Mouse (Mus musculus) liver, embryonic 12.5 days (tissue): Measurements from ENCODE around the gene Fam129a. TPM values are rescaled to one million over a fixed set of nuclear protein-coding genes. Genes with fewer than 3 reads are reported as not detected.

ENCODE experiments used
- ATAC-seq: fragments of 200-750 bp; cut with Nextera tagmentation; 2 replicates; pipeline ENCODE4 v1.8.0; 2017; ENCODE audit warnings: moderate number of reproducible peaks, mild to moderate bottlenecking, moderate library complexity
- H3K27ac ChIP-seq: fragments of 300-500 bp; sonication (generic); 2 replicates; pipeline ENCODE4 v1.5.1; 2016; ENCODE audit warnings: mild to moderate bottlenecking
- H3K27me3 ChIP-seq: fragments of 300-500 bp; sonication (generic); replicated peaks from 2 replicates; pipeline ENCODE4 v1.6.1; 2016; ENCODE audit warnings: mild to moderate bottlenecking, moderate library complexity
- H3K36me3 ChIP-seq: fragments of 300-500 bp; sonication (generic); 2 replicates; pipeline ENCODE4 v1.6.1; 2016; ENCODE audit warnings: mild to moderate bottlenecking, moderate library complexity
- H3K4me1 ChIP-seq: fragments of 300-500 bp; sonication (generic); 2 replicates; pipeline ENCODE4 v1.6.1; 2016
- H3K4me2 ChIP-seq: fragments of 300-500 bp; sonication (generic); 2 replicates; pipeline ENCODE4 v1.6.1; 2016; ENCODE audit warnings: mild to moderate bottlenecking, moderate library complexity
- H3K4me3 ChIP-seq: fragments of 300-500 bp; sonication (generic); 2 replicates; pipeline ENCODE4 v1.5.1; 2016; ENCODE audit warnings: mild to moderate bottlenecking, moderate library complexity
- H3K9ac ChIP-seq: fragments of 300-500 bp; sonication (generic); 2 replicates; pipeline ENCODE4 v1.6.1; 2016; ENCODE audit warnings: mild to moderate bottlenecking, moderate library complexity
- H3K9me3 ChIP-seq: fragments of 300-500 bp; sonication (generic); replicated peaks from 2 replicates; pipeline ENCODE4 v1.6.1; 2016; ENCODE audit warnings: mild to moderate bottlenecking, moderate library complexity
- WGBS: fragments of 180-500 bp; shearing (Covaris S2); methylation state at CpG from one replicate; pipeline ENCODE4 v1.1.7; 2016; ENCODE audit not compliant: insufficient replicate concordance; 5-methylcytosine and 5-hydroxymethylcytosine counted together
- polyA plus RNA-seq: library from polyadenylated mRNA; unstranded; fragments of >200 nt; fragmentation: Nextera tagmentation; extraction: Ambion mirVana; gene quantifications from 2 replicates; pipeline ENCODE4 v1.2.1, GENCODE M21; 2016

The Fam129a gene
- polyA plus RNA-seq, 1 experiment from 2014 or later, result 1.9 TPM

GRCm38 (mm10) chr1:151564377-151564776, 6.6 kb upstream of the Fam129a start:
- 9% methylated on average over 12 of the region's 12 CpGs for WGBS
- peak; percentile 70 for ATAC-seq

GRCm38 (mm10) chr1:151568682-151569081, 2.3 kb upstream of the Fam129a start:
- H3K4me3 ChIP-seq, result no peak overlapping the region
- peaks cover 29% of the 10 kb centered on the region for H3K27me3 ChIP-seq
- no peak overlapping the region for H3K27ac ChIP-seq
- no peak overlapping the region for H3K4me2 ChIP-seq
- no peaks in the 10 kb centered on the region for H3K9me3 ChIP-seq
- 53% methylated on average over 7 of the region's 7 CpGs for WGBS
- no peaks in the 10 kb centered on the region for H3K36me3 ChIP-seq
- no peak overlapping the region for H3K9ac ChIP-seq
- peak; percentile 53 for ATAC-seq
- H3K4me1 ChIP-seq, result peaks cover 22% of the 10 kb centered on the region

More at GRCm38 (mm10) chr1:151564377-151564776, 6.6 kb upstream of the Fam129a start:
- H3K4me2 ChIP-seq, result no peak overlapping the region
- H3K9me3 ChIP-seq, result no peaks in the 10 kb centered on the region
- H3K4me1 ChIP-seq, result no peaks in the 10 kb centered on the region
- H3K9ac ChIP-seq, result no peak overlapping the region
- H3K27me3 ChIP-seq, result no peaks in the 10 kb centered on the region; the same call in 1 of the 2 replicates
- H3K36me3 ChIP-seq, result no peaks in the 10 kb centered on the region
- H3K4me3 ChIP-seq, result no peak overlapping the region
- H3K27ac ChIP-seq, result no peak overlapping the region

GRCm38 (mm10) chr1:151571838-151572578, 1.0 kb downstream of the Fam129a start:
- H3K4me1 ChIP-seq, result peaks cover 22% of the 10 kb centered on the region
- H3K9me3 ChIP-seq, result no peaks in the 10 kb centered on the region
- no peak for ATAC-seq
- peak overlapping the region; percentile 54 for H3K4me3 ChIP-seq
- H3K4me2 ChIP-seq, result peak overlapping the region; percentile 75
- 7% methylated on average over 10 of the region's 10 CpGs for whole genome bisulfite sequencing
- no peak overlapping the region for H3K27ac ChIP-seq
- H3K36me3 ChIP-seq, result no peaks in the 10 kb centered on the region
- peaks cover 29% of the 10 kb centered on the region for H3K27me3 ChIP-seq
- H3K9ac ChIP-seq, result peak overlapping the region; percentile 51; the same call in 1 of the 2 replicates

GRCm38 (mm10) chr1:151572601-151573320, 1.8 kb downstream of the Fam129a start:
- Histone ChIP-seq H3K27me3 (peaks cover 29% of the 10 kb centered on the region), H3K4me3 (no peak overlapping the region), H3K36me3 (no peaks in the 10 kb centered on the region), H3K9me3 (no peaks in the 10 kb centered on the region), H3K4me2 (peak overlapping the region; percentile 75; the same call in 1 of the 2 replicates), H3K9ac (no peak overlapping the region), H3K4me1 (peaks cover 22% of the 10 kb centered on the region), H3K27ac (no peak overlapping the region)
- no peak for ATAC-seq
- WGBS, result 59% methylated on average over 7 of the region's 7 CpGs

GRCm38 (mm10) chr1:151580200-151580982, 9.4 kb downstream of the Fam129a start:
- H3K4me3 ChIP-seq, result no peak overlapping the region
- H3K4me2 ChIP-seq, result no peak overlapping the region
- no peaks in the 10 kb centered on the region for H3K27me3 ChIP-seq
- ATAC-seq, result no peak
- H3K9me3 ChIP-seq, result no peaks in the 10 kb centered on the region
- 74% methylated on average over 8 of the region's 8 CpGs for WGBS
- H3K27ac ChIP-seq, result no peak overlapping the region
- peaks cover 6% of the 10 kb centered on the region; the same call in 1 of the 2 replicates for H3K4me1 ChIP-seq
- no peak overlapping the region for H3K9ac ChIP-seq
- no peaks in the 10 kb centered on the region for H3K36me3 ChIP-seq

GRCm38 (mm10) chr1:151581454-151581853, 10.5 kb downstream of the Fam129a start:
- WGBS, result 55% methylated on average over 6 of the region's 6 CpGs
- no peak for ATAC-seq

GRCm38 (mm10) chr1:151581977-151582376, 11.0 kb downstream of the Fam129a start:
- Histone ChIP-seq H3K4me1 (peaks cover 6% of the 10 kb centered on the region; the same call in 1 of the 2 replicates), H3K27ac (no peak overlapping the region), H3K4me3 (no peak overlapping the region), H3K27me3 (no peaks in the 10 kb centered on the region), H3K4me2 (no peak overlapping the region), H3K9ac (no peak overlapping the region), H3K36me3 (no peaks in the 10 kb centered on the region), H3K9me3 (no peaks in the 10 kb centered on the region)
- WGBS, result 49% methylated on average over 4 of the region's 4 CpGs
- no peak for ATAC-seq

More at GRCm38 (mm10) chr1:151581454-151581853, 10.5 kb downstream of the Fam129a start:
- no peak overlapping the region for H3K27ac ChIP-seq
- no peaks in the 10 kb centered on the region for H3K27me3 ChIP-seq
- H3K36me3 ChIP-seq, result no peaks in the 10 kb centered on the region
- H3K9ac ChIP-seq, result no peak overlapping the region
- H3K4me3 ChIP-seq, result no peak overlapping the region
- H3K4me2 ChIP-seq, result no peak overlapping the region
- no peaks in the 10 kb centered on the region for H3K9me3 ChIP-seq
- H3K4me1 ChIP-seq, result peaks cover 6% of the 10 kb centered on the region; the same call in 1 of the 2 replicates

- H3K27me3 ChIP-seq, result no peaks in the 10 kb centered on the region
- no peak overlapping the region for H3K27ac ChIP-seq
- H3K4me1 ChIP-seq, result peaks cover 6% of the 10 kb centered on the region; the same call in 1 of the 2 replicates
- WGBS, result 67% methylated on average over 8 of the region's 8 CpGs
- H3K4me3 ChIP-seq, result no peak overlapping the region
- H3K9me3 ChIP-seq, result no peaks in the 10 kb centered on the region
- no peak overlapping the region for H3K9ac ChIP-seq
- no peaks in the 10 kb centered on the region for H3K36me3 ChIP-seq
- no peak overlapping the region for H3K4me2 ChIP-seq
- no peak for ATAC-seq
These were observed 12.6 kb downstream of the Fam129a start for GRCm38 (mm10) chr1:151583457-151584181.

GRCm38 (mm10) chr1:151584182-151584471, 13.1 kb downstream of the Fam129a start:
- Histone ChIP-seq H3K36me3 (no peaks in the 10 kb centered on the region), H3K27ac (no peak overlapping the region), H3K9ac (no peak overlapping the region), H3K4me1 (peaks cover 6% of the 10 kb centered on the region; the same call in 1 of the 2 replicates), H3K27me3 (no peaks in the 10 kb centered on the region), H3K4me2 (no peak overlapping the region), H3K9me3 (no peaks in the 10 kb centered on the region), H3K4me3 (no peak overlapping the region)
- WGBS, result 67% methylated on average over 1 of the region's 1 CpGs
- no peak for ATAC-seq

- no peak overlapping the region for H3K4me2 ChIP-seq
- no peaks in the 10 kb centered on the region for H3K36me3 ChIP-seq
- no peak overlapping the region for H3K4me3 ChIP-seq
- H3K9ac ChIP-seq, result no peak overlapping the region
- H3K27me3 ChIP-seq, result no peaks in the 10 kb centered on the region
- no peaks in the 10 kb centered on the region for H3K9me3 ChIP-seq
- H3K27ac ChIP-seq, result no peak overlapping the region
- ATAC-seq, result no peak
- 42% methylated on average over 11 of the region's 11 CpGs for WGBS
- peaks cover 6% of the 10 kb centered on the region; the same call in 1 of the 2 replicates for H3K4me1 ChIP-seq
These were observed 13.7 kb downstream of the Fam129a start for GRCm38 (mm10) chr1:151584565-151585216.

- Histone ChIP-seq H3K4me2 (no peak overlapping the region), H3K27me3 (no peaks in the 10 kb centered on the region), H3K9me3 (no peaks in the 10 kb centered on the region), H3K4me1 (peaks cover 6% of the 10 kb centered on the region; the same call in 1 of the 2 replicates), H3K9ac (no peak overlapping the region), H3K36me3 (no peaks in the 10 kb centered on the region), H3K27ac (no peak overlapping the region), H3K4me3 (no peak overlapping the region)
- ATAC-seq, result no peak
- 44% methylated on average over 4 of the region's 4 CpGs for WGBS
These were observed 14.7 kb downstream of the Fam129a start for GRCm38 (mm10) chr1:151585647-151586046.
